Mouse (Mus musculus): ENCODE data around the gene Itga1. TPM values are rescaled to one million over a fixed set of nuclear protein-coding genes. Genes with fewer than 3 reads are reported as not detected.

Itga1 gene
- polyA plus RNA-seq, 1 experiment from 2014 or later = 8.0 TPM

DNA sequence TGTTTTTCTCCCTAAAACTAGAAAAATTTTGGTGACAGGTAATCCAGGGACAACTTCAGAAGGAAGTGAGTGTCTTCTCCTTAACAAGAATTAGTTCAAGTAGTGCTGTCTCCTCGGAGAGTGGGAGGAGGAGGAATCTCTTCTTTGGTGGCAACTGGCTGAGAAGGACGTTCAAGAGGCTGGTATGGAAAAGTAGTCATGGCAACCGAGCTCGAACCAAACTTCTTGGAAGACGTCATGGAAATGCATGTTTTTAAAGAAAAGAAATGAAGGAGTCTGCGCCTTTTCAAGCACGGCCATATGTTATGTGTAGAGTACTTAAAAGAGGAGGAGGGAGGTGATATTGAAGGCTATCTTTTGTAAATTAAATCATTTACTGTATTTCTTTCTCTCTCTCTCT lies 49.2 kb downstream of the Itga1 start:
- WGBS = 69% methylated on average over 7 of the region's 7 CpGs
- Histone ChIP-seq H3K9me3 (ENCODE audit: control insufficient read depth, low read length) (no peaks in the 10 kb centered on the region), H3K27ac (ENCODE audit: low read depth, low read length) (no peak overlapping the region), H3K4me2 (replicated peaks; ENCODE audit: low read depth, low read length) (no peak overlapping the region), H3K36me3 (ENCODE audit: control insufficient read depth, insufficient read depth, low read length) (no peaks in the 10 kb centered on the region), H3K9ac (ENCODE audit: low read depth, low read length) (no peak overlapping the region), H3K27me3 (ENCODE audit: control insufficient read depth, insufficient read depth, low read length) (no peaks in the 10 kb centered on the region), H3K4me1 (replicated peaks; ENCODE audit: control insufficient read depth, insufficient read depth, low read length) (no peaks in the 10 kb centered on the region), H3K4me3 (ENCODE audit: low read depth, low read length) (no peak overlapping the region)
- DNase-seq (ENCODE audit: low spot score) (no peak), ATAC-seq (ENCODE audit: low FRiP score) (no peak)

- Histone ChIP-seq H3K4me1 (replicated peaks; ENCODE audit: control insufficient read depth, insufficient read depth, low read length) (no peaks in the 10 kb centered on the region), H3K27me3 (ENCODE audit: control insufficient read depth, insufficient read depth, low read length) (no peaks in the 10 kb centered on the region), H3K9me3 (ENCODE audit: control insufficient read depth, low read length) (no peaks in the 10 kb centered on the region), H3K27ac (ENCODE audit: low read depth, low read length) (no peak overlapping the region), H3K4me2 (replicated peaks; ENCODE audit: low read depth, low read length) (no peak overlapping the region), H3K4me3 (ENCODE audit: low read depth, low read length) (no peak overlapping the region), H3K9ac (ENCODE audit: low read depth, low read length) (no peak overlapping the region), H3K36me3 (ENCODE audit: control insufficient read depth, insufficient read depth, low read length) (no peaks in the 10 kb centered on the region)
- 85% methylated on average over 13 of the region's 13 CpGs for WGBS
- ATAC-seq (ENCODE audit: low FRiP score) = no peak
- DNase-seq (ENCODE audit: low spot score) = no peak
These were observed 50.9 kb downstream of the Itga1 start for GRCm38 (mm10) chr13:115050660-115051559.

DNA sequence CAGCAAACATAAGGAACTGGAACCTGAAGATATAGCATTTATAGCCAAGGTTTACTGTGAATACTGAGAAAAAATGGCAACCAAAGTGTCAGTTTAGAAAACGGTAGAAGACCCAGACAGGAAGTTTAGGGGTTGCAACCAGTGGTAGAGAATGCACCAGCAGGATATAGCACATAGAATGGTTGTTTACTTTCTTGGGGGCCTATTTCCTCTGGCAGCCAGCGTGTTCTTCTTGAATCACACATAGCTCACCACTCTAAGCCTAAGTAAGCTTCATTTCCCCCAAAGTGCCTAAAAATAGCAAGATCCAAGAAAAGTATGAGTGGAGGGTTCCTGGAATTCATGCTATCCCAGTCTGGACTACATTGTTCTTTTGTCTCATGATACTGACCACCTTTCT lies 59.1 kb downstream of the Itga1 start:
- ATAC-seq (ENCODE audit: low FRiP score) = no peak
- Histone ChIP-seq H3K4me3 (ENCODE audit: low read depth, low read length) (no peak overlapping the region), H3K9ac (ENCODE audit: low read depth, low read length) (no peak overlapping the region), H3K9me3 (ENCODE audit: control insufficient read depth, low read length) (no peaks in the 10 kb centered on the region), H3K4me2 (replicated peaks; ENCODE audit: low read depth, low read length) (no peak overlapping the region), H3K27me3 (ENCODE audit: control insufficient read depth, insufficient read depth, low read length) (no peaks in the 10 kb centered on the region), H3K27ac (ENCODE audit: low read depth, low read length) (no peak overlapping the region), H3K4me1 (replicated peaks; ENCODE audit: control insufficient read depth, insufficient read depth, low read length) (no peaks in the 10 kb centered on the region), H3K36me3 (ENCODE audit: control insufficient read depth, insufficient read depth, low read length) (no peaks in the 10 kb centered on the region)
- 65% methylated on average over 2 of the region's 2 CpGs for WGBS
- no peak for DNase-seq (ENCODE audit: low spot score)

- 85% methylated on average over 4 of the region's 4 CpGs for WGBS
- no peak for ATAC-seq (ENCODE audit: low FRiP score)
These were observed 64.5 kb downstream of the Itga1 start for GRCm38 (mm10) chr13:115037304-115037703.

DNA sequence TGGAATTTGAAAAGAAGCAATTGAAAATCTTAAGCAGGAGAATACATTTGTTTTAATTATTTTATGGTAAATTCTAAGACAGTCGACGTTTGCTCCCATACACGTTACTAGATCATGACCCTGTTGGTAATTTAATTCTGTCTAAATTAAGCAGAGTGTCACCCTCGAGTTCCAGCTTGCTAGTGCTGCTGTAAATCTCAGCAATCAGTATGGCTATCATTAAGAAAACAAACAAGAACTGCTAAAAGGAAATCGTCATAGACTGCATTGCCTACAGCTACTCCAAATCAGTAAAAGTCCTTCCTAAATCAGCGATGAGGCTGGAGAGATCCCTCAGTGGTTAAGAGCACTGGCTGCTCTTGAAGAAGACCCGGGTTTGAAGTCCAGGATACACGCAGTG lies 66.4 kb downstream of the Itga1 start:
- no peaks in the 10 kb centered on the region for H3K4me1 ChIP-seq (replicated peaks; ENCODE audit: control insufficient read depth, insufficient read depth, low read length)
- H3K36me3 ChIP-seq (ENCODE audit: control insufficient read depth, insufficient read depth, low read length) = no peaks in the 10 kb centered on the region
- no peak overlapping the region for H3K9ac ChIP-seq (ENCODE audit: low read depth, low read length)
- H3K4me2 ChIP-seq (replicated peaks; ENCODE audit: low read depth, low read length) = no peak overlapping the region
- no peaks in the 10 kb centered on the region for H3K9me3 ChIP-seq (ENCODE audit: control insufficient read depth, low read length)
- no peak for DNase-seq (ENCODE audit: low spot score)
- H3K4me3 ChIP-seq (ENCODE audit: low read depth, low read length) = no peak overlapping the region
- ATAC-seq (ENCODE audit: low FRiP score) = no peak
- H3K27me3 ChIP-seq (ENCODE audit: control insufficient read depth, insufficient read depth, low read length) = no peaks in the 10 kb centered on the region
- WGBS = 82% methylated on average over 8 of the region's 8 CpGs
- no peak overlapping the region for H3K27ac ChIP-seq (ENCODE audit: low read depth, low read length)

More at GRCm38 (mm10) chr13:115037304-115037703, 64.5 kb downstream of the Itga1 start:
- no peak for DNase-seq (ENCODE audit: low spot score)
- no peak overlapping the region for H3K9ac ChIP-seq (ENCODE audit: low read depth, low read length)
- H3K4me3 ChIP-seq (ENCODE audit: low read depth, low read length) = no peak overlapping the region
- no peak overlapping the region for H3K4me2 ChIP-seq (replicated peaks; ENCODE audit: low read depth, low read length)
- no peaks in the 10 kb centered on the region for H3K36me3 ChIP-seq (ENCODE audit: control insufficient read depth, insufficient read depth, low read length)
- no peaks in the 10 kb centered on the region for H3K9me3 ChIP-seq (ENCODE audit: control insufficient read depth, low read length)
- H3K27ac ChIP-seq (ENCODE audit: low read depth, low read length) = no peak overlapping the region
- H3K27me3 ChIP-seq (ENCODE audit: control insufficient read depth, insufficient read depth, low read length) = no peaks in the 10 kb centered on the region
- H3K4me1 ChIP-seq (replicated peaks; ENCODE audit: control insufficient read depth, insufficient read depth, low read length) = no peaks in the 10 kb centered on the region

GRCm38 (mm10) chr13:115033135-115033534 lies 68.6 kb downstream of the Itga1 start:
- H3K9me3 ChIP-seq (ENCODE audit: control insufficient read depth, low read length) = no peaks in the 10 kb centered on the region
- H3K4me3 ChIP-seq (ENCODE audit: low read depth, low read length) = no peak overlapping the region
- WGBS = 80% methylated on average over 2 of the region's 2 CpGs
- ATAC-seq (ENCODE audit: low FRiP score) = no peak
- H3K27me3 ChIP-seq (ENCODE audit: control insufficient read depth, insufficient read depth, low read length) = no peaks in the 10 kb centered on the region
- no peak overlapping the region for H3K27ac ChIP-seq (ENCODE audit: low read depth, low read length)
- no peak overlapping the region for H3K4me2 ChIP-seq (replicated peaks; ENCODE audit: low read depth, low read length)
- DNase-seq (ENCODE audit: low spot score) = no peak
- no peaks in the 10 kb centered on the region for H3K4me1 ChIP-seq (replicated peaks; ENCODE audit: control insufficient read depth, insufficient read depth, low read length)
- H3K36me3 ChIP-seq (ENCODE audit: control insufficient read depth, insufficient read depth, low read length) = no peaks in the 10 kb centered on the region
- no peak overlapping the region for H3K9ac ChIP-seq (ENCODE audit: low read depth, low read length)

DNA sequence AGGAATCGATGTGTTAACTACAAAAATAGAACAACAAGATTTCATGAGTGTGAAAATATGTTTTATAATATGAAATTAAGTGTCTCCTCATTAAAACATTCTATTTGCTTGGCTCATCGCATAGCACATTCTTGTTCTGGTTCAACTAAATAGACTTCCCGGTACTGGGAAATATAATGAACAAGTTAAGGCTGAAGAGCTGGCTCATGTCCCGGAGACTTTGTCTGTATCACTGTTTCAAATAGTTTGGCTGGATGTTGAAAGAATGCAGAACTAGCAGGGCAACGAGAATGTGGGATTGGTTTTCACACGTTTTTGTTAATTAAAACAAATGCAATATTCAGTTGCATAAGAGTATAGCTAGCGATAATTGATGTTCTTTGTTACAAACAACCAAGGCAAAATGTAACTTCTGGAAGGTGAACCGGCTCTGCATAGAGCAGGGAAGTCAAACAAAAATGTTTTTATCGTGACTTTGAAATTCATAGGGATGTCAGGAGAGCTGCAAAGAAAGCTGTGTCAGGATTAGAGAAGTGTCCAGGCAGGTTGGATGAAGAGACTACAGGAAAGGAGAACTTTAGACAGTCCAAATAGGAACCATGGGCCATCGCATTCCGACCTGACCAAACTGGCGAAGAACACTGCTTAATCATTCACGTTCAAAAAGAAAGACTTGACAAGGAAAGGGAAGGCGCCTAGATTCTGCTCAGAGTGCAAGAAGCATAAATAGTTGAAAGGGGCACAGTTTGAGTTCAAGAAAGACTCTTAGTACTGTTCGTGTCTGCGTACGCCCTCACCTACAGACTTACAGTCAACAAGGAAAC lies 70.4 kb downstream of the Itga1 start:
- H3K27me3 ChIP-seq (ENCODE audit: control insufficient read depth, insufficient read depth, low read length) = no peaks in the 10 kb centered on the region
- H3K9ac ChIP-seq (ENCODE audit: low read depth, low read length) = no peak overlapping the region
- DNase-seq (ENCODE audit: low spot score) (no peak), ATAC-seq (ENCODE audit: low FRiP score) (no peak)
- 89% methylated on average over 17 of the region's 17 CpGs for WGBS
- no peaks in the 10 kb centered on the region for H3K4me1 ChIP-seq (replicated peaks; ENCODE audit: control insufficient read depth, insufficient read depth, low read length)
- no peak overlapping the region for H3K27ac ChIP-seq (ENCODE audit: low read depth, low read length)
- H3K36me3 ChIP-seq (ENCODE audit: control insufficient read depth, insufficient read depth, low read length) = no peaks in the 10 kb centered on the region
- H3K4me3 ChIP-seq (ENCODE audit: low read depth, low read length) = no peak overlapping the region
- no peak overlapping the region for H3K4me2 ChIP-seq (replicated peaks; ENCODE audit: low read depth, low read length)
- H3K9me3 ChIP-seq (ENCODE audit: control insufficient read depth, low read length) = no peaks in the 10 kb centered on the region

DNA sequence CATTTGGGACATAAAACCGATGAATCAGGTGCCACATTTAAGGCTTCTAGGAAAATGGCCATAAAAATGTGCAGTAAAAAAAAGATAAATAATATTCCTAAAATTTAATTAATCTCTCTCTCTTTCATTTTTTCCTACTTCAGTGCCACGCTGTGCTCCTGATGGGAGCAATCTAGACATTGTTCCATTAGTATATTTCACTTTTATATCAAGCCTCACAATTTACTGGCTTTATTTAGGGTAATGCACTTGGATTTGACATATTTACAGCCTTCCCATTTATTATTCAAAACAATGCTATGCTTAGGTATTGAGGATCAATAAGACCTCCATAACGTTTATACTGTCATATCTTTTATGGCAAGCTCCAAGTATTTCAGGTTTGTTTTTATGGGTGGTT lies 76.4 kb downstream of the Itga1 start:
- DNase-seq (ENCODE audit: low spot score) (no peak), ATAC-seq (ENCODE audit: low FRiP score) (no peak)
- Histone ChIP-seq H3K9ac (ENCODE audit: low read depth, low read length) (no peak overlapping the region), H3K36me3 (ENCODE audit: control insufficient read depth, insufficient read depth, low read length) (no peaks in the 10 kb centered on the region), H3K4me1 (replicated peaks; ENCODE audit: control insufficient read depth, insufficient read depth, low read length) (no peaks in the 10 kb centered on the region), H3K27me3 (ENCODE audit: control insufficient read depth, insufficient read depth, low read length) (no peaks in the 10 kb centered on the region), H3K9me3 (ENCODE audit: control insufficient read depth, low read length) (no peaks in the 10 kb centered on the region), H3K4me2 (replicated peaks; ENCODE audit: low read depth, low read length) (no peak overlapping the region), H3K27ac (ENCODE audit: low read depth, low read length) (no peak overlapping the region), H3K4me3 (ENCODE audit: low read depth, low read length) (no peak overlapping the region)
- WGBS = 88% methylated on average over 3 of the region's 3 CpGs
